Mouse (Mus musculus) cerebellum, adult 9-10 months (tissue): ENCODE data around the gene Gng2.

Source experiments
- DNase-seq: peaks from one replicate; pipeline ENCODE4 v3.0.0; 2022

Gng2 gene

GRCm38 (mm10) chr14:19858808-19859776, 118.3 kb downstream of the Gng2 start:
- DNase-seq, result peak; percentile 79

DNA sequence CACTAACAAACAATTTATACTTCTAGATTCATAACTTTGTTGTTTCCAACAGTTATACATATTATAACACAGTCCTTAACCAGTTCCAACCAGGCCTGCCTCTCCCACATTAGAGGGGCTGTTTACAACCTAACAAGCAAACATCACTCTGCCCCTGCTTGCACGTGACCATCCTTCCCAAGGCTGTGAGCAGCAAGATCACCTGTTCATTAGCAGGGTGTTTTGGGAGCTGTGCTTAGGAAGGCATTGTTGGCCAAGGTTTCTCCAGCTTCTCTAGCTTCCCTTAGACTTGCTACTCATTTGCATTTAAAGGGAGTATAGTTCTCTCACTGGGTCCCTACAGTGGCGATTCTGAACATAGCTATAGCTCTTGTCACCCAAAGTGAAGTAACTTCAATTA, 119.1 kb downstream of the Gng2 start:
- DNase-seq, result no peak

DNA sequence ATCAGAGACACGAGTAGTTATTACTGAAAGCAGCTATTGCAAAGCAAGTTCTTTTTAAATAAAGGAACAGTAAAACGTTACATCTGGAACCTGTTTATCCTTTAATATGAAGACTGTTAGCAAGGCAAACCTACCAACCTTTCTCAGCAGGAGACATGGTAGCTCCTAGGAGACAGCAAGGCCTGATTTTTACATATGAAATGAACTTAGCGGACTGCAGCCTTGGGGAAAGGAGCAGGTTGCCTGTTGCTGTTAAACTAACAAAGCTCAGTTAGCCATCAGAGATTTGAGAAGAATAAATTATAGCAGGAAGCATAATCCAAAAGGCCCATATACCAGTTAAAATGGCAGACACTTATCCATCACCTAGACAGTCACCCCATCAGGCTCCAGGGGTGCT, 124.0 kb downstream of the Gng2 start:
- DNase-seq, result no peak

GRCm38 (mm10) chr14:19839600-19840332, 137.7 kb downstream of the Gng2 start:
- peak; percentile 79 for DNase-seq

- no peak for DNase-seq
Measured at GRCm38 (mm10) chr14:19836289-19836688, 141.1 kb downstream of the Gng2 start.

DNA sequence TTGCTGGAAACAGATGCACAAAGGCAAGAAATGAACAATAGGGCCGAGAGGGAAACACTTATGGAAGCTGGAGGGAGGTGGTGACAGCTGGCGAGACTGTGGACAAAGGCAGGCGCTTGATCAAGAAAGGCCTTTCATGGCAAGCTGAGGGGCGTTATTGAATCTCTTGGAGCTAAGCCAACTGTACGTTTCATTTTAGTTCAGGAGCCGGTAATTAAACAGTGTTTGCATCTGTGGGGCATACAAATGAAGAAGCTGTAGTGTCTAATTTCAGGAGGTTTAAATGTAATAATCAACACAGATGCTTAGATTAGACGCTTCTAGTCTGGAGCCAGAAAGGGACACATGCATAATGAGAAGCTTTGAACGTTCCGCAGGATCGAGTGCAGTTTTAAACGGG, 151.9 kb downstream of the Gng2 start:
- peak; percentile 34 for DNase-seq

GRCm38 (mm10) chr14:19823321-19824142, 153.9 kb downstream of the Gng2 start, which contains the start of gene Rtraf:
TSS of gene Rtraf (minus strand) at chr14:19823824.
- peak; percentile 89 for DNase-seq
